Mouse (Mus musculus): ENCODE measurements around the gene Gm20518. TPM values are rescaled to one million over a fixed set of nuclear protein-coding genes. Genes with fewer than 3 reads are reported as not detected.

The Gm20518 gene
- total RNA-seq, 2 experiments from 2014 or later: 0.32 to 0.66 TPM

- DNase-seq (ENCODE audit: low spot score in 2 of 2): no peak
Measured at GRCm38 (mm10) chr16:17898462-17898861, 7.0 kb upstream of the Gm20518 start, which contains the start of the genes Dgcr2 and Tssk2. Gene Dgcr2, minus strand, starts transcription at chr16:17898562. Gene Tssk2, plus strand, starts transcription at chr16:17898637.

GRCm38 (mm10) chr16:17896091-17896490 lies 4.6 kb upstream of the Gm20518 start:
- DNase-seq (ENCODE audit: low spot score in 2 of 2): no peak

- no peak for DNase-seq (ENCODE audit: low spot score in 2 of 2)
Measured at GRCm38 (mm10) chr16:17893923-17894322, 2.5 kb upstream of the Gm20518 start, which contains the start of gene Tssk1. Gene Tssk1, plus strand, starts transcription at chr16:17894223.

GRCm38 (mm10) chr16:17892606-17893005 lies 1.1 kb upstream of the Gm20518 start:
- DNase-seq (ENCODE audit: low spot score in 2 of 2): no peak

- peak; percentile 70 to 73 for DNase-seq (ENCODE audit: low spot score in 2 of 2)
Measured at GRCm38 (mm10) chr16:17890917-17891566, 429 bp downstream of the Gm20518 start.

GRCm38 (mm10) chr16:17890342-17890727 lies 1.1 kb downstream of the Gm20518 start:
- DNase-seq (ENCODE audit: low spot score in 2 of 2): no peak

GRCm38 (mm10) chr16:17889689-17890341 lies 1.7 kb downstream of the Gm20518 start:
- DNase-seq (ENCODE audit: low spot score in 2 of 2): no peak

GRCm38 (mm10) chr16:17884116-17884515 lies 7.4 kb downstream of the Gm20518 start:
- no peak for DNase-seq (ENCODE audit: low spot score in 2 of 2)

- DNase-seq (ENCODE audit: low spot score in 2 of 2): no peak
Measured at GRCm38 (mm10) chr16:17882196-17882595, 9.3 kb downstream of the Gm20518 start.

GRCm38 (mm10) chr16:17879571-17879970 lies 11.9 kb downstream of the Gm20518 start:
- no peak for DNase-seq (ENCODE audit: low spot score in 2 of 2)

GRCm38 (mm10) chr16:17876096-17876495 lies 15.4 kb downstream of the Gm20518 start:
- DNase-seq (ENCODE audit: low spot score in 2 of 2): no peak

- DNase-seq (ENCODE audit: low spot score in 2 of 2): no peak
Measured at GRCm38 (mm10) chr16:17875174-17875573, 16.3 kb downstream of the Gm20518 start.

- DNase-seq (ENCODE audit: low spot score in 2 of 2): no peak
Measured at GRCm38 (mm10) chr16:17872995-17873394, 18.5 kb downstream of the Gm20518 start.

GRCm38 (mm10) chr16:17871248-17871647 lies 20.2 kb downstream of the Gm20518 start:
- DNase-seq (ENCODE audit: low spot score in 2 of 2): no peak

- DNase-seq (ENCODE audit: low spot score in 2 of 2): no peak
Measured at GRCm38 (mm10) chr16:17865770-17866169, 25.7 kb downstream of the Gm20518 start.

GRCm38 (mm10) chr16:17865293-17865692 lies 26.2 kb downstream of the Gm20518 start:
- DNase-seq (ENCODE audit: low spot score in 2 of 2): no peak

GRCm38 (mm10) chr16:17858592-17858991 lies 32.9 kb downstream of the Gm20518 start:
- DNase-seq (ENCODE audit: low spot score in 2 of 2): no peak

GRCm38 (mm10) chr16:17857157-17857556 lies 34.3 kb downstream of the Gm20518 start:
- peak in 1 of 2 experiments; percentile 13 for DNase-seq (ENCODE audit: low spot score in 2 of 2)

- no peak for DNase-seq (ENCODE audit: low spot score in 2 of 2)
Measured at GRCm38 (mm10) chr16:17853263-17853662, 38.2 kb downstream of the Gm20518 start.

- no peak for DNase-seq (ENCODE audit: low spot score in 2 of 2)
Measured at GRCm38 (mm10) chr16:17851860-17852259, 39.6 kb downstream of the Gm20518 start.

- no peak for DNase-seq (ENCODE audit: low spot score in 2 of 2)
Measured at GRCm38 (mm10) chr16:17851331-17851730, 40.1 kb downstream of the Gm20518 start.

- no peak for DNase-seq (ENCODE audit: low spot score in 2 of 2)
Measured at GRCm38 (mm10) chr16:17849486-17849885, 42.0 kb downstream of the Gm20518 start.

- DNase-seq (ENCODE audit: low spot score in 2 of 2): peak in 1 of 2 experiments; percentile 27
Measured at GRCm38 (mm10) chr16:17848928-17849327, 42.5 kb downstream of the Gm20518 start.

All from adrenal gland, adult 18-20 months (tissue).